Mouse (Mus musculus): ENCODE measurements around the gene Cdhr4. TPM values are rescaled to one million over a fixed set of nuclear protein-coding genes. Genes with fewer than 3 reads are reported as not detected.

The Cdhr4 gene
- total and polyA plus RNA-seq, 2 experiments from 2014 or later = 0.91 to 1.2 TPM

DNA sequence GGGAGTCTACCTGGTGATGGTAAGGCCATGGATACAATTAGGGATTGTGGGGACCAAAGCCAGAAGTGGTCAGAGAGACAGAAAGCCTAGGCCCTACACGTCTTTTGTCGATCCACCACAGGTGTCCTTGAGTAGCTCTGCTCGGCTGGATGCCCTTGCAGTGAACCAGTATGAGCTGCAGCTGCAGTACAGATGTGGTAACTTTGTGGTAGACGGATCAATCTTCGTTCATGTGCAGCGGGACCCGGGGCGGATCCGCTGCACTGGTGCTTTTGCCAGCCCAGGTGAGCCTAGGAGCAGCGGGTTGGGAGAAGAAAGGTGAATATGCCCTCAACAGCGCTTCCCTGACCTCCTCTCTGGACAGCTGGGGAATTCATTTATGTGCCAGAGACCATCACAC lies 716 bp downstream of the Cdhr4 start:
- 87% methylated on average over 11 of the region's 11 CpGs for WGBS
- Histone ChIP-seq H3K4me3 (ENCODE audit: low read length) (no peak overlapping the region), H3K27ac (no peak overlapping the region), H3K9ac (replicated peaks; ENCODE audit: low read length) (no peak overlapping the region), H3K36me3 (ENCODE audit: insufficient read depth, low read length) (no peaks in the 10 kb centered on the region), H3K4me1 (ENCODE audit: insufficient read depth, low read length) (no peaks in the 10 kb centered on the region), H3K4me2 (ENCODE audit: low read depth, low read length) (no peak overlapping the region), H3K27me3 (ENCODE audit: insufficient read depth, low read length) (no peaks in the 10 kb centered on the region), H3K9me3 (ENCODE audit: low read length) (no peaks in the 10 kb centered on the region)
- TF ChIP-seq CTCF (IDR thresholded peaks at IDR 0.05; ENCODE audit: low read depth) = no peak
- DNase-seq (ENCODE audit: low spot score) = no peak
- ATAC-seq = no peak

DNA sequence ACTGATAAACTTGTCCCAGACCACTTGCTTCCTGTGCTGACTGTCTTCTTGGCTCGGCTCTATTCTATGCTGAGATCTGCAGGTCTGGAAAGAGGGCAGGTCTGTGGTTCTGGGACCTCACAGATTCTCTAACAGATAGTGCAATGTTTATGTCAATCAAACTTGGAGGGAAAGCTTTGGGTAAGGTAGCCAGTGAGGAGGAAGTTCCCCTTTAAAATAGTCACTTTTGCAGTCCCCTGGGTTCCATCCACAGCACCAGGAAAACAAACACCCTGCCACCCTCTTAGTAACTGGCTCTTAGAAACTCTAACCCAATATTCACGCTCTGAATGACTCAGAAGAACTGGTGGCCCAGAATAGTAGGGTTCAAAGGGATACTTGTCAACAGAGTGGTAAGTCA lies 2.2 kb downstream of the Cdhr4 start:
- Histone ChIP-seq H3K4me2 (ENCODE audit: low read depth, low read length) (no peak overlapping the region), H3K4me3 (ENCODE audit: low read length) (no peak overlapping the region), H3K9me3 (ENCODE audit: low read length) (no peaks in the 10 kb centered on the region), H3K9ac (replicated peaks; ENCODE audit: low read length) (no peak overlapping the region), H3K36me3 (ENCODE audit: insufficient read depth, low read length) (no peaks in the 10 kb centered on the region), H3K4me1 (ENCODE audit: insufficient read depth, low read length) (no peaks in the 10 kb centered on the region), H3K27me3 (ENCODE audit: insufficient read depth, low read length) (no peaks in the 10 kb centered on the region), H3K27ac (no peak overlapping the region)
- TF ChIP-seq CTCF (IDR thresholded peaks at IDR 0.05; ENCODE audit: low read depth) = no peak
- DNase-seq (ENCODE audit: low spot score) (no peak), ATAC-seq (no peak)
- WGBS = 70% methylated on average over 2 of the region's 2 CpGs

DNA sequence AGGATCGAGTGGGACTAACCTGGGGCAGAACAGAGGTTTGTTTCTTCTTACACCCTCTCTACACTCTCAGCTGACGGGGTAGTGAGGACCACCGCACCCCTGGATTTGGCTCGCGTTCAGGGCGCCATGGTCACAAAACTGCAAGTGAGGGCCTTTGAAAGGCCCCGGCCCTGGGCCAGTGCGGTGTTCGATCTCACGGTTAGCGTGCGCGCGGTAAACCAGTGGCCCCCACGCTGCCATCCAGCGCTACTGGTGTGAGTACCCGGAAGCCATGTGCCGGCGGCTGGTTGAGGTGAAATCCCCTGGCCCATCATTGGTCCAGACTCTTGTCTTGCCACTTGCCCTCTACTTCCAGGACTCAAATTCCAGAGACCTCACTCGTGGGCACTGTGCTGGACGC lies 3.2 kb downstream of the Cdhr4 start:
- no peak for TF ChIP-seq CTCF (IDR thresholded peaks at IDR 0.05; ENCODE audit: low read depth)
- no peaks in the 10 kb centered on the region for H3K4me1 ChIP-seq (ENCODE audit: insufficient read depth, low read length)
- H3K27me3 ChIP-seq (ENCODE audit: insufficient read depth, low read length) = no peaks in the 10 kb centered on the region
- no peak overlapping the region for H3K4me3 ChIP-seq (ENCODE audit: low read length)
- H3K36me3 ChIP-seq (ENCODE audit: insufficient read depth, low read length) = no peaks in the 10 kb centered on the region
- ATAC-seq (no peak), DNase-seq (ENCODE audit: low spot score) (no peak)
- WGBS = 88% methylated on average over 21 of the region's 21 CpGs
- no peaks in the 10 kb centered on the region for H3K9me3 ChIP-seq (ENCODE audit: low read length)
- no peak overlapping the region for H3K9ac ChIP-seq (replicated peaks; ENCODE audit: low read length)
- H3K27ac ChIP-seq = no peak overlapping the region
- H3K4me2 ChIP-seq (ENCODE audit: low read depth, low read length) = no peak overlapping the region

DNA sequence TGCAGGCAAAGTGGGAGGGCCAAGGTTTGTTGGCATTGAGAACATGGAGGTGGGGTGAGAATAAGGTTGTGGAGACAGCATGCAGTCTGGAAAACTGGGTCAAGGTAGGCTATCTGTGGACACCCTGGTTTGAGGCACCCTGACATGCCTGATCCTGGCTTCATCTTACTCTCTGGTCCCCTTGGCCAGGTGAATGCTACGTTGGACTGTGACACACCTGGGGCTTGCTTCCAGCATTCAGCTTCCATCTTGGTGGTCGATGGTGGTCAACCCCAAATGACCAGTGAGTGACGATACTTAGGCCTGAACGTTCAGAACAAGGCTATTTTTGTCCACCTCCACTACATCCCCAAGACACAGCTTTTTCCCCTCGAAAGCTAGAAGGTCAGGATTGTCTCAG lies 3.8 kb downstream of the Cdhr4 start, which contains the start of gene Gm20662:
Gene Gm20662 (plus strand): TSS at position 301 of the 400 bp plus-strand sequence.
- no peak for ATAC-seq
- WGBS = 91% methylated on average over 5 of the region's 5 CpGs
- H3K4me2 ChIP-seq (ENCODE audit: low read depth, low read length) = no peak within 1 kb of the TSS

DNA sequence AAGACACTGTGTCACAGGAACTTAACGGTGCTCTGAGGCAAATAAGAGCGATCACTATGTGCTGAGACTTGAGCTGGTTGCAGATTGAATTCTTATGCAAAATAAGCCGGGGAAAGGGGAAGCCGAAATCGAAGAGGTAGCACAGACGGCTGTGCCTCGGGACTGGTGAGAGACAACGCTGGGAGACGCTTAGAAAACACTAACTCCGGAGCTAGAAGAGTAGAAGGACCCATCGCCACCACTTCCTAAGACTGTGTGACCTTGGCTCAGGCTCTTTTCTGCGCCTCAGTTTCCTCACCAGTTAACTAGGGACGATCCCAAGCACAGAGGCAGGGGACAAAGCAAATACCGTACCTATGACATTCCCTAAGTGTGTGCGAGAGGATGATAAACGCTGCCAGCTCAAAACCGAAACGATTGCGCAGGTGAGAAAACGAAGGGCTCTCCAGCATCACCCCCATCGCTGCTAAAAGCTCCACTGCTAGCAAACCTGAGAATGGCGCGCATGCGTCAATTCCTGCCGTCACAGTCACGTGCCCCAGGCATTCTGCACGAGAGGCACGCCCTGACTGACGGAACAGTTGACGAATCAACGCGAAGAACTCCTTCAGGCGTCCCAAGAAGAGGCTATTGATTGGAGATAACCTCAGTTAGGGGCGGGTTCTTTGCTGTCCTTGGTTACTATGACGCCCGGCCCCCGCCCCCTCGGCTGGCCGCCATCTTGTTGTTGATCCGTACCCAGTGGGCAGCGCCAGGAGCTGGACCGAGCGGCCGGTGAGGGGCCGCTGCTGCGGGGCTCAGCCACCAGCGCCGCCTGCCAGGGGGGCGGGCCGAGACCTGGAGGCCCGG lies 9.8 kb downstream of the Cdhr4 start, which contains the start of gene Ip6k1:
Gene Ip6k1 (plus strand): TSS at position 580 of the 849 bp plus-strand sequence.
- DNase-seq (ENCODE audit: low spot score) (peak; percentile 100), ATAC-seq (peak; percentile 99)
- whole genome bisulfite sequencing = under 1% methylated on average over 50 of the region's 51 CpGs
- H3K4me1 ChIP-seq (ENCODE audit: insufficient read depth, low read length) = peaks cover 21% of the 10 kb centered on the region
- peak within 1 kb of the TSS; percentile 98 for H3K4me3 ChIP-seq (ENCODE audit: low read length)
- no peaks in the 10 kb centered on the region for H3K36me3 ChIP-seq (ENCODE audit: insufficient read depth, low read length)
- TF ChIP-seq CTCF (IDR thresholded peaks at IDR 0.05; ENCODE audit: low read depth) = no peak
- no peaks in the 10 kb centered on the region for H3K27me3 ChIP-seq (ENCODE audit: insufficient read depth, low read length)
- H3K4me2 ChIP-seq (ENCODE audit: low read depth, low read length) = peak within 1 kb of the TSS; percentile 93
- H3K9ac ChIP-seq (replicated peaks; ENCODE audit: low read length) = peak within 1 kb of the TSS; percentile 97
- H3K27ac ChIP-seq = peak within 1 kb of the TSS; percentile 99
- no peaks in the 10 kb centered on the region for H3K9me3 ChIP-seq (ENCODE audit: low read length)

More for the DNA sequence above, 3.8 kb downstream of the Cdhr4 start, which contains the start of gene Gm20662:
- no peak for TF ChIP-seq CTCF (IDR thresholded peaks at IDR 0.05; ENCODE audit: low read depth)
- no peaks in the 10 kb centered on the region for H3K9me3 ChIP-seq (ENCODE audit: low read length)
- H3K4me1 ChIP-seq (ENCODE audit: insufficient read depth, low read length) = no peaks in the 10 kb centered on the region
- no peak within 1 kb of the TSS for H3K4me3 ChIP-seq (ENCODE audit: low read length)
- no peak within 1 kb of the TSS for H3K9ac ChIP-seq (replicated peaks; ENCODE audit: low read length)
- H3K27ac ChIP-seq = no peak within 1 kb of the TSS
- no peaks in the 10 kb centered on the region for H3K27me3 ChIP-seq (ENCODE audit: insufficient read depth, low read length)
- DNase-seq (ENCODE audit: low spot score) = no peak
- no peaks in the 10 kb centered on the region for H3K36me3 ChIP-seq (ENCODE audit: insufficient read depth, low read length)

DNA sequence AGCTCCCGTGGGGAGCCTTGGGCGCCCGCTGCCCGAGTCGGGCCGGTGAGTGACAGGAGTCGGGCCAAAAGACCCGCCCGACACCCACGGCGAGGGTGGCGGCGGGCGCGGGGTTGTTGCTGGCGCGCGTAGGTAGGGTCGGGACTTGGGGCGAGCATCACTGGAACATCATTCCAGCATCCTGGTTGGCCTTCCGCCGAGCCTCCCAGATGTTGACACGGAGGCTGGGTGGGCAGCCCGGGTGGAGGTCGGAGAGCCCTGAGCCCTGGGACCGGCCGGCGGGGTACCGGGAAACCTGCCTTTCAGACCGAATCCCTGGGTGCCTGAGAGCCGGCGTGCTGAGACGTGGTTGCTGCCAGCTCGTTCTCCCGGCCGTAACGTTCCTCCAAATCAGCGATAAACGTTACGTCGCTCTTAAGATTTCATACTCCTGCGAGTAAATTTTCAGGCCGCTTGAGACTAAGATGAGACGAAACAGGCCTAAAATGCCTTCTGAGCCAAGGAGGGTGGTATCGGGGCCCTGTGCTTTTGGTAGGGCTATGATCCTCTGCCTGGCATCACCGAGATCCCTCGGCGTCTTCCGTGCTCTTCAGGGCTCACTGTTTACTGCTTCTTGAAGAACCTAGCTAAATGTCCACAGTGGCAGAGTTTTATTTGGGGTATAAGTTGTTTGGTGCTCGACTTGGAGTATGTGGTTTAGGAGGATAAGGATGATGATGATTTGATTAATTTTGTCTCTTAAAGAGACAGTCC lies 10.7 kb downstream of the Cdhr4 start:
- DNase-seq (ENCODE audit: low spot score) = peak; percentile 44
- no peak for ATAC-seq

More for the DNA sequence above, 10.7 kb downstream of the Cdhr4 start:
- no peaks in the 10 kb centered on the region for H3K9me3 ChIP-seq (ENCODE audit: low read length)
- peaks cover 21% of the 10 kb centered on the region for H3K4me1 ChIP-seq (ENCODE audit: insufficient read depth, low read length)
- peak overlapping the region; percentile 99 for H3K27ac ChIP-seq
- peak overlapping the region; percentile 98 for H3K4me3 ChIP-seq (ENCODE audit: low read length)
- H3K27me3 ChIP-seq (ENCODE audit: insufficient read depth, low read length) = no peaks in the 10 kb centered on the region
- under 1% methylated on average over 49 of the region's 50 CpGs for WGBS
- H3K9ac ChIP-seq (replicated peaks; ENCODE audit: low read length) = peak overlapping the region; percentile 97
- no peaks in the 10 kb centered on the region for H3K36me3 ChIP-seq (ENCODE audit: insufficient read depth, low read length)
- TF ChIP-seq CTCF (IDR thresholded peaks at IDR 0.05; ENCODE audit: low read depth) = no peak
- H3K4me2 ChIP-seq (ENCODE audit: low read depth, low read length) = peak overlapping the region; percentile 92

Measured in hindbrain, postnatal 0 days (tissue).